Mouse (Mus musculus): ENCODE results near the gene Cyp3a11.
"Not testable (repeated sequence)": the region's sequence is repeated elsewhere in the genome, so short reads cannot be mapped to it uniquely, and the experiment has no call there.

The Cyp3a11 gene

GRCm38 (mm10) chr5:145879688-145880087 is at the start of gene Cyp3a11:
Gene Cyp3a11 (minus strand): TSS chr5:145879964.
- DNase-seq (ENCODE audit: low spot score) = no peak

GRCm38 (mm10) chr5:145912912-145913311 is 33.1 kb upstream of the Cyp3a11 start:
- DNase-seq (ENCODE audit: low spot score) = no peak

GRCm38 (mm10) chr5:145911781-145912180 is 32.0 kb upstream of the Cyp3a11 start:
- no peak for DNase-seq (ENCODE audit: low spot score)

GRCm38 (mm10) chr5:145906937-145907336 is 27.2 kb upstream of the Cyp3a11 start:
- not testable (repeated sequence) for DNase-seq (ENCODE audit: low spot score)

GRCm38 (mm10) chr5:145904535-145904934 is 24.8 kb upstream of the Cyp3a11 start:
- no peak for DNase-seq (ENCODE audit: low spot score)

GRCm38 (mm10) chr5:145903349-145903748 is 23.6 kb upstream of the Cyp3a11 start:
- no peak for DNase-seq (ENCODE audit: low spot score)

- DNase-seq (ENCODE audit: low spot score) = no peak
These were observed 20.7 kb upstream of the Cyp3a11 start for GRCm38 (mm10) chr5:145900436-145900990.

- no peak for DNase-seq (ENCODE audit: low spot score)
These were observed 17.5 kb upstream of the Cyp3a11 start for GRCm38 (mm10) chr5:145897271-145897670.

- no peak for DNase-seq (ENCODE audit: low spot score)
These were observed 1.4 kb upstream of the Cyp3a11 start for GRCm38 (mm10) chr5:145881207-145881606.

GRCm38 (mm10) chr5:145867433-145867832 is 12.3 kb downstream of the Cyp3a11 start:
- not testable (repeated sequence) for DNase-seq (ENCODE audit: low spot score)

GRCm38 (mm10) chr5:145805796-145806195 is 74.0 kb downstream of the Cyp3a11 start, which contains the start of gene Cyp3a44:
Gene Cyp3a44 (minus strand): TSS chr5:145805874.
- DNase-seq (ENCODE audit: low spot score) = not testable (repeated sequence)
